Mouse (Mus musculus): Measurements from ENCODE around the gene Wnt2b. TPM values are rescaled to one million over a fixed set of nuclear protein-coding genes. Genes with fewer than 3 reads are reported as not detected.

Gene Wnt2b
- total and polyA plus RNA-seq, 2 experiments from 2014 or later = 0.54 to 2.2 TPM

GRCm38 (mm10) chr3:104962141-104962611 is 455 bp upstream of the Wnt2b start:
- Histone ChIP-seq H3K27ac (ENCODE audit: low read depth, low read length) (no peak overlapping the region), H3K4me2 (ENCODE audit: low read depth, low read length, poor library complexity, severe bottlenecking) (peak overlapping the region; percentile 57), H3K27me3 (ENCODE audit: insufficient read depth, low read length) (peaks cover 37% of the 10 kb centered on the region), H3K9ac (replicated peaks; ENCODE audit: low read length, poor library complexity, severe bottlenecking) (0 out of 2 replicates have a peak overlapping the region, but pooled peaks have one; percentile 44), H3K36me3 (ENCODE audit: insufficient read depth, low read length) (no peaks in the 10 kb centered on the region), H3K9me3 (ENCODE audit: low read length) (no peaks in the 10 kb centered on the region), H3K4me1 (ENCODE audit: insufficient read depth, low read length) (0 out of 2 replicates have a peak, but pooled peaks cover 3% of the 10 kb centered on the region), H3K4me3 (ENCODE audit: low read depth, low read length) (peak overlapping the region; percentile 51)
- ATAC-seq (ENCODE audit: low FRiP score) (peak; percentile 9; the same call in 1 of the 2 replicates), DNase-seq (ENCODE audit: low spot score) (no peak)
- TF ChIP-seq CTCF (IDR thresholded peaks at IDR 0.05) = no peak
- WGBS = 1% methylated on average over 24 of the region's 31 CpGs

GRCm38 (mm10) chr3:104960026-104961000 is 1.4 kb downstream of the Wnt2b start:
- Histone ChIP-seq H3K4me1 (ENCODE audit: insufficient read depth, low read length) (0 out of 2 replicates have a peak, but pooled peaks cover 3% of the 10 kb centered on the region), H3K4me3 (ENCODE audit: low read depth, low read length) (no peak overlapping the region), H3K9ac (replicated peaks; ENCODE audit: low read length, poor library complexity, severe bottlenecking) (no peak overlapping the region), H3K36me3 (ENCODE audit: insufficient read depth, low read length) (no peaks in the 10 kb centered on the region), H3K4me2 (ENCODE audit: low read depth, low read length, poor library complexity, severe bottlenecking) (peak overlapping the region; percentile 57; the same call in 1 of the 2 replicates), H3K9me3 (ENCODE audit: low read length) (no peaks in the 10 kb centered on the region), H3K27me3 (ENCODE audit: insufficient read depth, low read length) (peaks cover 37% of the 10 kb centered on the region), H3K27ac (ENCODE audit: low read depth, low read length) (no peak overlapping the region)
- 12% methylated on average over 19 of the region's 19 CpGs for WGBS
- DNase-seq (ENCODE audit: low spot score) (no peak), ATAC-seq (ENCODE audit: low FRiP score) (no peak)
- TF ChIP-seq CTCF (IDR thresholded peaks at IDR 0.05) = no peak

- H3K9ac ChIP-seq (replicated peaks; ENCODE audit: low read length, poor library complexity, severe bottlenecking) = no peak overlapping the region
- no peak for TF ChIP-seq CTCF (IDR thresholded peaks at IDR 0.05)
- 84% methylated on average over 6 of the region's 6 CpGs for WGBS
- peaks cover 15% of the 10 kb centered on the region; the same call in 1 of the 2 replicates for H3K27me3 ChIP-seq (ENCODE audit: insufficient read depth, low read length)
- H3K9me3 ChIP-seq (ENCODE audit: low read length) = no peaks in the 10 kb centered on the region
- H3K36me3 ChIP-seq (ENCODE audit: insufficient read depth, low read length) = no peaks in the 10 kb centered on the region; the same call in 1 of the 2 replicates
- no peak overlapping the region for H3K4me2 ChIP-seq (ENCODE audit: low read depth, low read length, poor library complexity, severe bottlenecking)
- DNase-seq (ENCODE audit: low spot score) (no peak), ATAC-seq (ENCODE audit: low FRiP score) (no peak)
- H3K4me1 ChIP-seq (ENCODE audit: insufficient read depth, low read length) = 0 out of 2 replicates have a peak, but pooled peaks cover under 1% of the 10 kb centered on the region
- no peak overlapping the region for H3K27ac ChIP-seq (ENCODE audit: low read depth, low read length)
- no peak overlapping the region for H3K4me3 ChIP-seq (ENCODE audit: low read depth, low read length)
These were observed 5.6 kb downstream of the Wnt2b start for GRCm38 (mm10) chr3:104956131-104956581.

- H3K27ac ChIP-seq (ENCODE audit: low read depth, low read length) = no peak overlapping the region
- no peak overlapping the region for H3K4me2 ChIP-seq (ENCODE audit: low read depth, low read length, poor library complexity, severe bottlenecking)
- no peak overlapping the region for H3K4me3 ChIP-seq (ENCODE audit: low read depth, low read length)
- peaks cover 9% of the 10 kb centered on the region; the same call in 1 of the 2 replicates for H3K27me3 ChIP-seq (ENCODE audit: insufficient read depth, low read length)
- no peaks in the 10 kb centered on the region for H3K4me1 ChIP-seq (ENCODE audit: insufficient read depth, low read length)
- peaks cover 6% of the 10 kb centered on the region for H3K36me3 ChIP-seq (ENCODE audit: insufficient read depth, low read length)
- TF ChIP-seq CTCF (IDR thresholded peaks at IDR 0.05) = no peak
- no peak for DNase-seq (ENCODE audit: low spot score)
- ATAC-seq (ENCODE audit: low FRiP score) = no peak
- 96% methylated on average over 15 of the region's 15 CpGs for WGBS
- H3K9me3 ChIP-seq (ENCODE audit: low read length) = no peaks in the 10 kb centered on the region
- H3K9ac ChIP-seq (replicated peaks; ENCODE audit: low read length, poor library complexity, severe bottlenecking) = no peak overlapping the region
These were observed 7.2 kb downstream of the Wnt2b start for GRCm38 (mm10) chr3:104954551-104954950.

GRCm38 (mm10) chr3:104954137-104954536 is 7.6 kb downstream of the Wnt2b start:
- ATAC-seq (ENCODE audit: low FRiP score) (no peak), DNase-seq (ENCODE audit: low spot score) (no peak)
- Histone ChIP-seq H3K4me1 (ENCODE audit: insufficient read depth, low read length) (no peaks in the 10 kb centered on the region), H3K27me3 (ENCODE audit: insufficient read depth, low read length) (peaks cover 9% of the 10 kb centered on the region; the same call in 1 of the 2 replicates), H3K9me3 (ENCODE audit: low read length) (no peaks in the 10 kb centered on the region), H3K4me2 (ENCODE audit: low read depth, low read length, poor library complexity, severe bottlenecking) (no peak overlapping the region), H3K4me3 (ENCODE audit: low read depth, low read length) (no peak overlapping the region), H3K36me3 (ENCODE audit: insufficient read depth, low read length) (peaks cover 6% of the 10 kb centered on the region), H3K27ac (ENCODE audit: low read depth, low read length) (no peak overlapping the region), H3K9ac (replicated peaks; ENCODE audit: low read length, poor library complexity, severe bottlenecking) (no peak overlapping the region)
- TF ChIP-seq CTCF (IDR thresholded peaks at IDR 0.05) = no peak
- 95% methylated on average over 3 of the region's 3 CpGs for WGBS

All from midbrain, postnatal 0 days (tissue).